Mouse (Mus musculus) brain, embryonic 14.5 days (tissue): ENCODE measurements around the gene Galk2.

Source experiments
- CTCF ChIP-seq: fragments of 200-500 bp; IDR thresholded peaks from 2 replicates; pipeline ENCODE4 v1.5.1; 2012; ENCODE audit warnings: inconsistent platforms, mild to moderate bottlenecking, moderate library complexity, borderline replicate concordance; ENCODE audit not compliant: insufficient read depth, insufficient read length; ENCODE audit errors: extremely low read depth
- POLR2A ChIP-seq: fragments of 200-500 bp; IDR thresholded peaks from 2 replicates; pipeline ENCODE4 v1.6.1; 2012; ENCODE audit warnings: mild to moderate bottlenecking, inconsistent platforms, borderline replicate concordance; ENCODE audit not compliant: poor library complexity, insufficient read depth, insufficient read length, severe bottlenecking; ENCODE audit errors: extremely low read depth

GRCm38 (mm10) chr2:125922149-125922548 is 63.2 kb downstream of the Galk2 start:
- TF ChIP-seq CTCF (no peak), POLR2A (no peak)
